Mouse (Mus musculus) layer of hippocampus, adult 18-20 months (tissue): Measurements from ENCODE around the gene Tpmt. TPM values are rescaled to one million over a fixed set of nuclear protein-coding genes. Genes with fewer than 3 reads are reported as not detected.
A peak's percentile ranks its signal among the peaks of the same experiment; 100 is the strongest.

Experiments
- DNase-seq, 2 experiments: peaks; one replicate each; pipeline ENCODE4 v3.0.0; 2022; ENCODE audit warnings: low spot score in 2 of 2
- total RNA-seq, 2 experiments: library from RNA; stranded (reverse); gene quantifications; 2 replicates each; pipeline ENCODE4 v1.2.3; 2021

The Tpmt gene
- total RNA-seq, 2 experiments from 2014 or later = 11.7 to 12.3 TPM

GRCm38 (mm10) chr13:47043030-47043680, 1.4 kb downstream of the Tpmt start, which contains the start of gene Kdm1b:
Gene Kdm1b, plus strand, starts transcription at chr13:47043499.
- peak; percentile 96 to 98 for DNase-seq

DNA sequence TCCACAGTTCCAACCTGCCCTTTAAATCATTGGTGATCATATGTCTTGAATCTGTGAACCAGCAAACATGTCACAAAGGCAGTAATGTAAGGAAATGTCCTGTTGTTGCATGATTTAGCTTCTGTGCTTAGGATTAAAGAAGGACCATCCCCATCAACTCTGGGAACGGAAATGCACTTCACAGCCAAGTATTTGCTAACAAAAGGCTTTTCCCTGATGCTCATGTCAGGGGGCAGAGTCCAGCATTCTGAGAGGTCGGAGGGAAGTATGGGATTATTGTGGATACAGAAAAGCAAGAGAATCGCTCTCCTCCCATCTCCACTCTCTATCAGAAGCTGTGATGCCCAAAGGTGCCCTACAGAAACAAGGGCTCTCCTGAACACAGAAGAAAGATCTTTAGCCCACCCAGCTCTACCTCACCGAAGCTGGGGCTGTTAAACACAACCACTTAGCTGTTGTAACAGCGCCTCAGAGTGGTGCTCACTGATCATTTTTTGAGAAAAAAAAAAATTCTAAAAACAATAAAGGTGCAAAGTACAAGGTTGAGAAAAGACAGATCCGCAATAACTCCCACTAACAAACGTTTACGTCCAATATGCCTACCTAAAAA, 2.4 kb downstream of the Tpmt start:
- DNase-seq = no peak

GRCm38 (mm10) chr13:47040061-47040460, 4.5 kb downstream of the Tpmt start:
- DNase-seq = no peak

DNA sequence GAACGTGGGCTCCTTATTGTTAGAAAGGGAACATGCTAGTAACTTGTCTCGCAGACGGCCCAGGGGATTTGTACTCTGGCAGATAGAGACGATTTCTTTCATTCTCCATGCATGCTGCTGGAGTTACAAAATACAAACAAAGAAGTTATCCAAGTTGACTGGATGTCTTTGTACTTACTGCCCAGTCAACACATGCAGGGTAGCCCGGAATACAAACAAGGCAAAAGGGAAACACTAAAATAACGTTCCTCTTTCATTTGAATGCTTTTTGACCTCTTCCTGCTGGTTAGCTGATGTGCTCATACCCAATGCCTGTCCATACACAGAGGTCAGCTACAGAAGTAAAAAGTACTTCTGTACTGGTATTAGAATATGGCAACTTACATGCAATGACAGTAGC, 6.6 kb downstream of the Tpmt start:
- DNase-seq = no peak

- no peak for DNase-seq
These were observed 10.9 kb downstream of the Tpmt start for GRCm38 (mm10) chr13:47033602-47034001.

GRCm38 (mm10) chr13:47030376-47031107, 14.0 kb downstream of the Tpmt start:
- no peak for DNase-seq

DNA sequence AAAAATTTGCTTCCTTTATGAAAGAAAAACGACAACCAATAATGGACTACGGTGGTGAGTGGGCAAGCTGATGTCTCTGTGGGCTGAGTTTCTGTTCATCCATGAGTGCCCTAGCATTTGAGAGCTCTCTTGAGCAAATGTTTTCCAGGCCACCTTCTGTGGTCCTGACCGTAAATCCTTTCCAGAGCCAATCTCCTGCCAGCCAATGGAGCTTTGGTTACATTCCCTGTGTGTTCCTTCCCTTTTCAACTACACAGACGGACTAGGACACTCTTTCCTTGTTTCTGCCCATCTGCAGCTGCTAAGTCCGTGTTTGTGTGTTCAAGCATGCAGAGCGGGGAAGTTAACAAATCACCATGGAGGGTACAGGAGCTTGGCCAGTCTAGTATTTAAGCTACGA, 23.7 kb downstream of the Tpmt start:
- no peak for DNase-seq

- no peak for DNase-seq
These were observed 24.8 kb downstream of the Tpmt start for GRCm38 (mm10) chr13:47019774-47020173.

GRCm38 (mm10) chr13:47017259-47017658, 27.3 kb downstream of the Tpmt start:
- DNase-seq = peak; percentile 41 to 74

- no peak for DNase-seq
These were observed 29.4 kb downstream of the Tpmt start for GRCm38 (mm10) chr13:47015195-47015501.

DNA sequence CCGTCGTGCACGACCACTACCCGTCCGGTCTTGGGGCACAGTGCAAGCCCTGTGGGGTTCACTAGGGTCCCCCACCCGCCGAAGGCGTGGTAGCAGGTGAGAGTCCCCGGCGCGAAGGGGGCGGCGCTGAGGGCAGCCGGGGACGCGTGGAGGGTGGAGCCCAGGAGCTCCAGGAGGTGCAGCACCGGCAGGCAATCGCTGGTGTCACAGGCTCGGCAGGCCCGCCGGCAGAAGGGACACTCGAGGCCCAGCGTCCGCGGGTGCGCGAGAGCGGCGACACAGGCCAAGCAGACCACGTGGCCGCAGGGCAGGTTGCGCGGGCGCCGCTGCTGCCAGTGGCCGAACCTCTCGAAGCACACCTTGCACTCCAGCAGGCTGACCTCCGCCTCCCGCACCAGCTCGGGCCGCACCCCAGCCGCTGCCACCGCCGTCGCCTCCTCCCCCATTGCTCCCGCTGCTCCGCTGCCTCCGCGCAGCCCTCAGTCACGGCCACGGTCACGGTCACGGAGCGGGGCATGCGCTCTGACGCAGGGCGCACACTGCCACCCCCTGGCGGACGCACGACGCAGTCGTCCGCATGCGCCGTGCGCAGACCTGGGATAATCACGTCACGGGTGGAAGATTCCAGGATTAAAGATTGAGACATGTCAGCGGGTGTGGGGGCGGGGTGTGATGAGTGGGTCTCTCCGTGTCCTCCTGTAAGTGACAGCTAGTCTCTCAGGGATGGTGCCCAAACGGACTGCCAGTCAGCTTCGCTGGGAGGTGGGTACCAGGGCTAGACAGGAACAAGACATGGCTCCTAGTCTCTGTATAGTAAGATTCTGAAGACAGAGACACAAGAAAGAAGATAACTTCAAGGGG, 30.0 kb downstream of the Tpmt start, which contains the start of gene Nhlrc1:
Gene Nhlrc1, minus strand, starts transcription at position 517 of the 861 bp plus-strand sequence.
- peak; percentile 81 to 92 for DNase-seq

DNA sequence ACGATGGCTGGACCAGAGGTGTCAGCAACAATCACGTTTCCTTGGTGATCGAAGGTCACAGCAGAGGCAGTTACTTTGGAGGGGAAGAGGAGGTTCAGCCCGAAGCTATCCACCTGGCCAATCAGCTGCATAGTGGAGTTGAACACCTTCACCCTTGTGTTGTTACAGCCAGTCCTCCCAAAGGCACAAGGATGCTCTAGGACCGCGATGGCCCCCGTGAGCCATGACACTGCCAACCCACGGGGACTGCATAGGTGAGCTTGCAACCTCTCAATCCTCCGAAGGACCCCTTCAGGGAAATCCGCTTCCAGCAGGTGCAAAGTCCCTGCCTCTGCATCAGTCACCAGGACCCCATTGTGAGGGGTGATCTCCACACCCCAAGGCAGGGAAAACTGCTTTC, 30.8 kb downstream of the Tpmt start:
- DNase-seq = no peak

DNA sequence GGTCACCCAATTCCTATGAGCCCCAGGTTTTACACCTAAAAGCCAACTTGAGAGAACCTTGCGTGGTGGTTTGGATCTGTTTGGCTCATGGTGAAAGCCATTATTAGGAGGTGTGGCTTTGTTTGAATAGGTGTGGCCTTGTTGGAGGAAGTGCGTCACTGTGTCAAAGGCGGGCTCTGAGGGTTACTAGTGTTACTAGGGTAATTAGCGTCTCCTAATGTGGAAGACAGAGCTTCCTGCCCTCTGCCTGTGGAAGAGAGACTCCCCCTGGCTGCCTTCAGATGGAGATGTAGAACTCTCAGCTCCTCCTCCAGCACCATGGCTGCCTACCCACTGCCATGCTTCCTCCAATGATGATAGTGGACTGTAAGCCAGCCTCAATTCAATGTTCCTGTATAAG, 42.9 kb downstream of the Tpmt start:
- DNase-seq = no peak

GRCm38 (mm10) chr13:46999498-46999897, 45.0 kb downstream of the Tpmt start:
- DNase-seq = no peak

DNA sequence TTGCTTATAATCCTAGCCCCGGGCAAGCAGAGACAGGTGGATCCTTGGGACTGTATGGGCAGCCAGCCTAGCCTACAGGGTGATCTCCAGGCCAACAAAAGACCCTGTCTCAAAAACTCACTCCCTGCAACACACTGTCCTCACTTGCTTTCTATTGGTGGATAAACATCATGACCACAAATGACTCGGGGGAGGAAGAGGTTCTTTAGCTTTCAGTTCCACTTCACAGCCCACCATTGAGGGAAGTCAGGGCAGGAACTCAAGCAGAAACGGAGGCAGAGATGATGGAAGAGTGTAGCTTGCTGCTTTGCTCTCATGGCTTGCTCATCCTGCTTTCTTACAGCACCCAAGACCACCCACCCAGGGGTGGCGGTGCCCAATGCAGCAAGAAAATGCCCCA, 47.2 kb downstream of the Tpmt start:
- DNase-seq = no peak

DNA sequence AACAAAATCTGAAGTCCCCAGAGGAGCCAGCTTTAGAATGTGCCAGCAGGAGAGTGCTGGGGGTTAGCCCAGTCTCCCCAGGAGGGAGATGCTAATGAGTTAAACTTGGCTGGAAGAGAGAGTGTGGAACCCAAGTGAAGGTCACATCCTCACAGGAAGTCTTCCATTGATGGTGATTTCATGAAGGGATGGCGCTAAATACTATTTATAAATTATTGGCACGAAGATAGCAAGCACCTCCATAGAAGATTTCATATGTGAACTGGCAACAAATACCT, 51.3 kb downstream of the Tpmt start:
- DNase-seq = no peak

- no peak for DNase-seq
These were observed 51.8 kb downstream of the Tpmt start for GRCm38 (mm10) chr13:46992516-46993273.

- DNase-seq = no peak
These were observed 54.0 kb downstream of the Tpmt start for GRCm38 (mm10) chr13:46990376-46991011.

- no peak for DNase-seq
These were observed 56.6 kb downstream of the Tpmt start for GRCm38 (mm10) chr13:46987941-46988340.

DNA sequence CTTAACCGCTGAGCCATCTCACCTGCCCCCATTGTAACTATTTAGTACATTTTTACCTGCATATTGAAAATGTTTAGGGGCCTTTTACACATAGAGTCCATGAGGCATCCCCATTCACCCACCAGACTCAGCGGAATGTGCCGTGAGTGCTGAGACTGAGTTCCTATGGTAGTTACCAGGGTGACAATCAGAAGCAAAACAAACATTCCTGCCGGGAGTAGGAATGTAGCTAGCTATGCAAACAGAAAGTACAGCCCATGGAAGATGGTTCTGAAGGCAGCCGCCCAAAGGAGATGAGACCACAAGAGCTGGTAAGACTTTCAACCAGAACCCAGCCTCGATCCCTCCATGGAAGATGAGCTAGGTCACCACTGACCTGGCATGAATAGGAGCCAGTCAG, 58.3 kb downstream of the Tpmt start:
- DNase-seq = no peak

DNA sequence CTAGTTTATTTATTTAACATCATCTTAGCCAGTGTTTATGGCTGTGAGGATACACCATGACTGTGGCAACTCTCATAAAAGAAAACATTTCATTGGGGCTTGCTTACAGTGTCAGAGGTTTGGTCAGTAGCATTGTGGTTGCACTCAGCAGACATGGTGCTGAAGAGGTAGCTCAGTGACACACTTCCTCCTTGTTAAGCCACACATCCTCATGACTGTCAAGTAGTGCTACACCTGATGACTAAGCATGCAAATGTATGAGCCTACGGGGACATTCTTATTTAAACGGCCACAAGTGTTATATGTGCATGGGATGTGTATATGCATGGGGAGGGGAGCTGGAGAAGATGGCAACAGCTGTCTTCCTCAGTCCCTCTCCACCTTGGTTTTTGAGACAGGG, 60.7 kb downstream of the Tpmt start:
- DNase-seq = no peak
